Mouse (Mus musculus) heart, embryonic 13.5 days (tissue): ENCODE data around the gene Crocc. TPM values are rescaled to one million over a fixed set of nuclear protein-coding genes. Genes with fewer than 3 reads are reported as not detected.

Experiments used
- polyA plus RNA-seq: library from polyadenylated mRNA; unstranded; fragments of >200 nt; fragmentation: Nextera tagmentation; extraction: Ambion mirVana; gene quantifications from 2 replicates; pipeline ENCODE4 v1.2.1, GENCODE M21; 2015

The Crocc gene
- polyA plus RNA-seq, 1 experiment from 2014 or later, result 3.4 TPM

Other genes with a start within 250 kb of the Crocc start
- gene Padi3, start 249.9 kb downstream of the Crocc start, polyA plus RNA-seq, result 0.24 and 0.25 TPM in 2 replicates
- gene Padi1, start 214.8 kb downstream of the Crocc start, polyA plus RNA-seq, result 0.12 and 0.18 TPM in 2 replicates
- 2.1 and 2.9 TPM in 2 replicates for gene Padi2, start 154.2 kb downstream of the Crocc start, polyA plus RNA-seq
- 807 and 886 TPM in 2 replicates for gene Sdhb, start 99.3 kb downstream of the Crocc start, polyA plus RNA-seq
- gene Atp13a2, start 73.7 kb downstream of the Crocc start, polyA plus RNA-seq, result 28.7 and 29.4 TPM in 2 replicates
- gene Mfap2, start 50.1 kb downstream of the Crocc start, polyA plus RNA-seq, result 273 and 299 TPM in 2 replicates
- gene Necap2, start 17.8 kb upstream of the Crocc start, polyA plus RNA-seq, result 39.7 and 43.7 TPM in 2 replicates
- not detected in 2 replicates for gene Spata21, start 27.8 kb upstream of the Crocc start, polyA plus RNA-seq
- 31.3 and 33.8 TPM in 2 replicates for gene Szrd1, start 79.2 kb upstream of the Crocc start, polyA plus RNA-seq
- 12.8 and 14.2 TPM in 2 replicates for gene Fbxo42, start 87.4 kb upstream of the Crocc start, polyA plus RNA-seq
- 2.3 and 3.0 TPM in 2 replicates for gene Rsg1, start 153.4 kb upstream of the Crocc start, polyA plus RNA-seq
- gene Arhgef19, start 178.9 kb upstream of the Crocc start, polyA plus RNA-seq, result 2.2 and 3.1 TPM in 2 replicates
- gene Epha2, start 240.7 kb upstream of the Crocc start, polyA plus RNA-seq, result 4.0 and 4.3 TPM in 2 replicates